Mouse (Mus musculus) E14TG2a.4 (cell line): ENCODE data around the gene Vac14.

Experiments
- CTCF ChIP-seq: conservative IDR thresholded peaks from 2 replicates; pipeline ENCODE4 v1.5.1; 2014; ENCODE audit warnings: low read length
- POU5F1 ChIP-seq: IDR thresholded peaks from 2 replicates; pipeline ENCODE4 v1.6.1; 2014; ENCODE audit warnings: low read length, borderline replicate concordance

DNA sequence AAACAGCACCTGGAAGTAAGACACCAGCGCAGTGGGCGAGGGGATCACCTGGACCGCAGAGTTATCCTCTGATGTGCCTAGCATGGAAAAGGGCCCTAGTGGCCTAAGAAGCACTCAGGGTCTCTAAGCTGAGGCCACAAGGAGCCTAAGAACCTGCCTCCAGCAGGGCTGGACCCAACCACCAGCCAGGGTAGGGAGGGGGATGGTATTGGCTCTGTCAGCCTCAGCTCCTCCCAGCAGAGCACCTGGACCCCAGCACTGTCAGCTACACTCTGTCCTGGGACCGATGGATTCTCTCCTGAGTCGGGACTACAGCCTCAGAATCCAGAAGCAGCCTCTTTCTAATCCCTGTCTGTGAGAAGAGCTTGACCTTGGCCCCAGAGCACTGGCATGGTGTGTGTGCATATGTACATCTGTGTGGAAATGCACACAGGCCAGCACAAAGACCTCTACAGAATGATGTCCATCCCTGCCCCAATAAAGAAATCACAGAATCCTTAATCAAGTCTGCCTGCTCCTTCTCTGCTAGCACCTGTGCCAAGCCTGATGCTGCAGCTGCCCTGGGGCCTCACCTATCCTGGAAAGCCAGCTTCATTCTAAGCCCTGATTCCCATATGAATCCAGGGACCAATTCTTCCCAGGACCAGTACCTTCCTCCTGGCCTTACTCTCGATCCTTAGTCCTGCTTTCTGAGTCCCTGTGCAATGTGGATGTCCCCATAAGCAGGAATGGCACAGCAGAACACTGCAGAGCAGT is 101.7 kb downstream of the Vac14 start:
- TF ChIP-seq CTCF (no peak), POU5F1 (no peak)
